13 mouse cellular contexts compared by ENCODE assay signal in genomic region chr11:88538710-88539340, GRCm38 (mm10).
DNase-seq lines count a peak whose midpoint lies in the region; ATAC-seq and TF ChIP-seq lines count a peak whose summit lies in the region.
"Had no signal": no experiment of that assay in that cellular context is flagged by ENCODE, and none has a peak within 500 bp of the region (broad histone marks: within the 10 kb centered on the region; RNA-seq: fewer than 3 reads in every experiment).

No protein-coding gene starts in this region.

- peak overlapping the region; percentile 71 for H3K27ac ChIP-seq in heart, embryonic 12.5 days (ENCODE audit: poor library complexity, severe bottlenecking)
- no peak overlapping the region for H3K27ac ChIP-seq in lung, embryonic 15.5 days
- peak overlapping the region; percentile 43 for H3K27ac ChIP-seq in hindbrain, embryonic 11.5 days (ENCODE audit: low read depth, low read length)
- H3K27ac ChIP-seq in midbrain, embryonic 14.5 days (replicated peaks; ENCODE audit: low read depth, low read length), result 0 out of 2 replicates have a peak overlapping the region, but pooled peaks have one; percentile 49
- H3K27ac ChIP-seq in liver, postnatal 0 days (ENCODE audit: low read depth), result no peak overlapping the region
- H3K27ac ChIP-seq: embryonic facial prominence, embryonic 12.5 days; liver, embryonic 14.5 days had no signal

- peak; percentile 28; the same call in 1 of the 2 replicates for ATAC-seq in heart, embryonic 12.5 days (ENCODE audit: insufficient number of reproducible peaks, low FRiP score)
- 0 out of 2 replicates have a peak, but pooled peaks have one; percentile 9 for ATAC-seq in lung, embryonic 15.5 days (ENCODE audit: borderline replicate concordance, extremely low read depth, low FRiP score, low TSS enrichment)
- ATAC-seq in hindbrain, embryonic 11.5 days (ENCODE audit: low FRiP score), result 0 out of 2 replicates have a peak, but pooled peaks have one; percentile 49
- no peak for ATAC-seq in midbrain, embryonic 14.5 days (ENCODE audit: low FRiP score, low TSS enrichment)
- ATAC-seq in liver, postnatal 0 days, result no peak

- no peaks in the 10 kb centered on the region for H3K36me3 ChIP-seq in heart, embryonic 12.5 days
- H3K36me3 ChIP-seq in lung, embryonic 15.5 days, result no peaks in the 10 kb centered on the region
- H3K36me3 ChIP-seq in hindbrain, embryonic 11.5 days (ENCODE audit: control insufficient read depth, insufficient read depth, low read length), result no peaks in the 10 kb centered on the region
- H3K36me3 ChIP-seq in midbrain, embryonic 14.5 days (ENCODE audit: control insufficient read depth, insufficient read depth, low read length), result no peaks in the 10 kb centered on the region
- H3K36me3 ChIP-seq in liver, postnatal 0 days (replicated peaks; ENCODE audit: insufficient read depth, low read length), result no peaks in the 10 kb centered on the region
- H3K36me3 ChIP-seq: embryonic facial prominence, embryonic 12.5 days had no signal

- 0 out of 2 replicates have a peak overlapping the region, but pooled peaks have one; percentile 46 for H3K9ac ChIP-seq in heart, embryonic 12.5 days
- H3K9ac ChIP-seq in lung, embryonic 15.5 days, result no peak overlapping the region
- H3K9ac ChIP-seq in hindbrain, embryonic 11.5 days (ENCODE audit: low read depth, low read length), result no peak overlapping the region; the same call in 1 of the 2 replicates
- no peak overlapping the region; the same call in 1 of the 2 replicates for H3K9ac ChIP-seq in midbrain, embryonic 14.5 days (replicated peaks; ENCODE audit: low read length)
- H3K9ac ChIP-seq in liver, postnatal 0 days (replicated peaks), result no peak overlapping the region
- H3K9ac ChIP-seq: embryonic facial prominence, embryonic 12.5 days; liver, embryonic 14.5 days had no signal

- intact Hi-C loops in heart, postnatal 25 days (cut with DNase I), result no loop called here

- no peak overlapping the region for H3K4me3 ChIP-seq in heart, embryonic 12.5 days
- H3K4me3 ChIP-seq in lung, embryonic 15.5 days, result no peak overlapping the region
- no peak overlapping the region for H3K4me3 ChIP-seq in hindbrain, embryonic 11.5 days (ENCODE audit: low read depth, low read length)
- H3K4me3 ChIP-seq in midbrain, embryonic 14.5 days (replicated peaks; ENCODE audit: low read depth, low read length), result no peak overlapping the region
- no peak overlapping the region for H3K4me3 ChIP-seq in liver, postnatal 0 days (ENCODE audit: low read depth, low read length)
- H3K4me3 ChIP-seq: embryonic facial prominence, embryonic 12.5 days had no signal

- no peak for DNase-seq in heart, postnatal 25 days (ENCODE audit: low spot score)
- no peak for DNase-seq in lung, adult 18-20 months
- DNase-seq in hindbrain, embryonic 11.5 days (ENCODE audit: low spot score), result no peak
- no peak for DNase-seq in midbrain, embryonic 14.5 days
- no peak for DNase-seq in liver, postnatal 0 days
- no peak for DNase-seq in spleen, postnatal 10 days (ENCODE audit: low spot score in 2 of 2)
- DNase-seq: cerebellum, adult 11-12 months; kidney, postnatal 25 days; thymus, postnatal 25 days had no signal

- no peaks in the 10 kb centered on the region for H3K27me3 ChIP-seq in heart, embryonic 12.5 days (replicated peaks)
- no peaks in the 10 kb centered on the region for H3K27me3 ChIP-seq in lung, embryonic 15.5 days
- no peaks in the 10 kb centered on the region for H3K27me3 ChIP-seq in hindbrain, embryonic 11.5 days (ENCODE audit: control insufficient read depth, insufficient read depth, low read length)
- H3K27me3 ChIP-seq in midbrain, embryonic 14.5 days (ENCODE audit: control insufficient read depth, insufficient read depth, low read length), result no peaks in the 10 kb centered on the region
- no peaks in the 10 kb centered on the region for H3K27me3 ChIP-seq in liver, postnatal 0 days (ENCODE audit: insufficient read depth, low read length)
- H3K27me3 ChIP-seq: embryonic facial prominence, embryonic 12.5 days had no signal

- TF ChIP-seq EP300 in liver, postnatal 0 days (IDR thresholded peaks at IDR 0.05; ENCODE audit: low read depth), result no peak

- no peak for TF ChIP-seq CTCF in liver, postnatal 0 days (IDR thresholded peaks at IDR 0.05; ENCODE audit: low read depth)

- H3K4me1 ChIP-seq in heart, embryonic 12.5 days (replicated peaks), result peaks cover 94% of the 10 kb centered on the region
- H3K4me1 ChIP-seq in lung, embryonic 15.5 days, result peaks cover 68% of the 10 kb centered on the region
- H3K4me1 ChIP-seq in hindbrain, embryonic 11.5 days (replicated peaks; ENCODE audit: control insufficient read depth, insufficient read depth, low read length), result peaks cover 36% of the 10 kb centered on the region
- H3K4me1 ChIP-seq in midbrain, embryonic 14.5 days (ENCODE audit: control insufficient read depth, insufficient read depth, low read length), result peaks cover 87% of the 10 kb centered on the region
- peaks cover 3% of the 10 kb centered on the region; the same call in 1 of the 2 replicates for H3K4me1 ChIP-seq in liver, postnatal 0 days (ENCODE audit: insufficient read depth)

- H3K4me2 ChIP-seq in heart, embryonic 12.5 days, result no peak overlapping the region
- H3K4me2 ChIP-seq in lung, embryonic 15.5 days, result no peak overlapping the region
- H3K4me2 ChIP-seq in hindbrain, embryonic 11.5 days (replicated peaks; ENCODE audit: low read depth, low read length), result no peak overlapping the region
- no peak overlapping the region for H3K4me2 ChIP-seq in midbrain, embryonic 14.5 days (ENCODE audit: low read length)
- H3K4me2 ChIP-seq in liver, postnatal 0 days (ENCODE audit: low read depth, low read length), result no peak overlapping the region
- H3K4me2 ChIP-seq: embryonic facial prominence, embryonic 12.5 days had no signal

- 61% methylated on average over 13 of the region's 13 CpGs for WGBS in heart, embryonic 12.5 days
- WGBS in lung, embryonic 15.5 days, result 62% methylated on average over 13 of the region's 13 CpGs
- WGBS in hindbrain, embryonic 11.5 days, result 79% methylated on average over 13 of the region's 13 CpGs
- WGBS in midbrain, embryonic 14.5 days, result 71% methylated on average over 13 of the region's 13 CpGs
- WGBS in liver, postnatal 0 days (ENCODE audit: insufficient replicate concordance), result 78% methylated on average over 13 of the region's 13 CpGs

- no peaks in the 10 kb centered on the region for H3K9me3 ChIP-seq in heart, embryonic 12.5 days (replicated peaks)
- H3K9me3 ChIP-seq in lung, embryonic 15.5 days, result no peaks in the 10 kb centered on the region
- no peaks in the 10 kb centered on the region for H3K9me3 ChIP-seq in hindbrain, embryonic 11.5 days (ENCODE audit: control insufficient read depth, low read length)
- no peaks in the 10 kb centered on the region for H3K9me3 ChIP-seq in midbrain, embryonic 14.5 days (ENCODE audit: control insufficient read depth, low read length)
- no peaks in the 10 kb centered on the region for H3K9me3 ChIP-seq in liver, postnatal 0 days (ENCODE audit: low read length)
- H3K9me3 ChIP-seq: embryonic facial prominence, embryonic 12.5 days had no signal

Comparison
In these comparisons a context has a peak if more than half of its experiments do, and no peak if none do; other contexts are left out.
1. ATAC-seq: peak in heart, embryonic 12.5 days (single experiment), lung, embryonic 15.5 days (single experiment) and hindbrain, embryonic 11.5 days (single experiment); none in midbrain, embryonic 14.5 days (single experiment) and liver, postnatal 0 days (single experiment).
2. H3K27ac ChIP-seq: peak in heart, embryonic 12.5 days (single experiment), hindbrain, embryonic 11.5 days (single experiment) and midbrain, embryonic 14.5 days (single experiment); none in lung, embryonic 15.5 days (single experiment) and liver, postnatal 0 days (single experiment).